Mouse (Mus musculus) bone marrow, adult 2 months (tissue): ENCODE data around the gene Pla2g12b. TPM values are rescaled to one million over a fixed set of nuclear protein-coding genes. Genes with fewer than 3 reads are reported as not detected.

Experiments
- H3K27ac ChIP-seq: fragments of 200-500 bp; 2 replicates; pipeline ENCODE4 v1.5.1; 2012; ENCODE audit warnings: low read depth, mild to moderate bottlenecking, control low read depth, inconsistent platforms, low read length; ENCODE audit not compliant: control insufficient read depth, poor library complexity, insufficient read depth
- H3K4me1 ChIP-seq: fragments of 200-500 bp; 2 replicates; pipeline ENCODE4 v1.6.1; 2011; ENCODE audit warnings: low read length; ENCODE audit not compliant: control insufficient read depth, insufficient read depth
- H3K4me3 ChIP-seq: fragments of 200-500 bp; replicated peaks from 2 replicates; pipeline ENCODE3; 2011; ENCODE audit warnings: mild to moderate bottlenecking, low read depth, low read length, control low read depth; ENCODE audit not compliant: control insufficient read depth
- CTCF ChIP-seq: fragments of 200-500 bp; IDR thresholded peaks from 2 replicates; pipeline ENCODE4 v1.5.1; 2011; ENCODE audit warnings: low read length, control low read depth; ENCODE audit not compliant: control insufficient read depth, insufficient read depth
- POLR2A ChIP-seq: fragments of 200-500 bp; IDR thresholded peaks from 2 replicates; pipeline ENCODE4 v1.6.1; 2011; ENCODE audit warnings: low read depth, mild to moderate bottlenecking, control low read depth, low read length, borderline replicate concordance; ENCODE audit not compliant: control insufficient read depth
- WGBS: fragments of 180-500 bp; shearing (Covaris S2); methylation state at CpG from one replicate; pipeline ENCODE4 v1.1.7; 2018; 5-methylcytosine and 5-hydroxymethylcytosine counted together
- polyA plus RNA-seq: library from polyadenylated mRNA; stranded (reverse); fragments of >200 nt; gene quantifications from 2 replicates; pipeline ENCODE4 v1.2.4, GENCODE M21; 2011; ENCODE audit warnings: low replicate concordance; ENCODE audit not compliant: missing spikeins, insufficient read depth, insufficient read length

Gene Pla2g12b
- polyA plus RNA-seq, 1 experiment = not detected

- TF ChIP-seq CTCF (no peak), POLR2A (no peak)
- H3K27ac ChIP-seq = no peak within 1 kb of the TSS
- WGBS = 61% methylated on average over 11 of the region's 11 CpGs
Measured at GRCm38 (mm10) chr10:59441735-59442134, 38.3 kb downstream of the Pla2g12b start, which contains the start of gene Oit3. TSS of gene Oit3 (minus strand) at chr10:59441778.

GRCm38 (mm10) chr10:59443212-59443611 lies 39.8 kb downstream of the Pla2g12b start:
- TF ChIP-seq CTCF = no peak
- TF ChIP-seq POLR2A = no peak

More at GRCm38 (mm10) chr10:59441735-59442134, 38.3 kb downstream of the Pla2g12b start, which contains the start of gene Oit3:
- Histone ChIP-seq H3K4me3 (no peak within 1 kb of the TSS), H3K4me1 (no peaks in the 10 kb centered on the region)

GRCm38 (mm10) chr10:59444106-59444505 lies 40.6 kb downstream of the Pla2g12b start:
- 11% methylated on average over 3 of the region's 3 CpGs for WGBS
- Histone ChIP-seq H3K27ac (no peak overlapping the region), H3K4me1 (no peaks in the 10 kb centered on the region), H3K4me3 (no peak overlapping the region)
- no peak for TF ChIP-seq CTCF
- no peak for TF ChIP-seq POLR2A

More at GRCm38 (mm10) chr10:59443212-59443611, 39.8 kb downstream of the Pla2g12b start:
- no peak overlapping the region for H3K27ac ChIP-seq
- WGBS = 20% methylated on average over 7 of the region's 7 CpGs
- H3K4me3 ChIP-seq = no peak overlapping the region
- no peaks in the 10 kb centered on the region for H3K4me1 ChIP-seq

- 54% methylated on average over 8 of the region's 8 CpGs for WGBS
- TF ChIP-seq CTCF (no peak), POLR2A (no peak)
- Histone ChIP-seq H3K4me1 (no peaks in the 10 kb centered on the region), H3K27ac (no peak overlapping the region), H3K4me3 (no peak overlapping the region)
Measured at GRCm38 (mm10) chr10:59444635-59445034, 41.2 kb downstream of the Pla2g12b start.

- Histone ChIP-seq H3K4me3 (no peak overlapping the region), H3K4me1 (no peaks in the 10 kb centered on the region), H3K27ac (no peak overlapping the region)
- WGBS = 74% methylated on average over 10 of the region's 10 CpGs
- TF ChIP-seq CTCF (no peak), POLR2A (no peak)
Measured at GRCm38 (mm10) chr10:59446911-59447437, 43.5 kb downstream of the Pla2g12b start.

GRCm38 (mm10) chr10:59447546-59447945 lies 44.1 kb downstream of the Pla2g12b start:
- no peaks in the 10 kb centered on the region for H3K4me1 ChIP-seq
- H3K4me3 ChIP-seq = no peak overlapping the region
- H3K27ac ChIP-seq = no peak overlapping the region
- TF ChIP-seq CTCF = no peak
- no peak for TF ChIP-seq POLR2A
- WGBS = 78% methylated on average over 9 of the region's 9 CpGs

- Histone ChIP-seq H3K4me3 (no peak overlapping the region), H3K4me1 (no peaks in the 10 kb centered on the region), H3K27ac (no peak overlapping the region)
- WGBS = 80% methylated on average over 5 of the region's 5 CpGs
- no peak for TF ChIP-seq CTCF
- no peak for TF ChIP-seq POLR2A
Measured at GRCm38 (mm10) chr10:59451839-59452238, 48.4 kb downstream of the Pla2g12b start.

- TF ChIP-seq POLR2A = no peak
- TF ChIP-seq CTCF = no peak
- no peak overlapping the region for H3K4me3 ChIP-seq
- WGBS = 97% methylated on average over 15 of the region's 15 CpGs
- no peak overlapping the region for H3K27ac ChIP-seq
- no peaks in the 10 kb centered on the region for H3K4me1 ChIP-seq
Measured at GRCm38 (mm10) chr10:59454631-59455030, 51.2 kb downstream of the Pla2g12b start.

GRCm38 (mm10) chr10:59459767-59460166 lies 56.3 kb downstream of the Pla2g12b start:
- WGBS = 86% methylated on average over 12 of the region's 12 CpGs
- no peak overlapping the region for H3K27ac ChIP-seq
- no peak overlapping the region for H3K4me3 ChIP-seq
- no peaks in the 10 kb centered on the region for H3K4me1 ChIP-seq
- no peak for TF ChIP-seq CTCF
- no peak for TF ChIP-seq POLR2A
